In the genomic region with DNA sequence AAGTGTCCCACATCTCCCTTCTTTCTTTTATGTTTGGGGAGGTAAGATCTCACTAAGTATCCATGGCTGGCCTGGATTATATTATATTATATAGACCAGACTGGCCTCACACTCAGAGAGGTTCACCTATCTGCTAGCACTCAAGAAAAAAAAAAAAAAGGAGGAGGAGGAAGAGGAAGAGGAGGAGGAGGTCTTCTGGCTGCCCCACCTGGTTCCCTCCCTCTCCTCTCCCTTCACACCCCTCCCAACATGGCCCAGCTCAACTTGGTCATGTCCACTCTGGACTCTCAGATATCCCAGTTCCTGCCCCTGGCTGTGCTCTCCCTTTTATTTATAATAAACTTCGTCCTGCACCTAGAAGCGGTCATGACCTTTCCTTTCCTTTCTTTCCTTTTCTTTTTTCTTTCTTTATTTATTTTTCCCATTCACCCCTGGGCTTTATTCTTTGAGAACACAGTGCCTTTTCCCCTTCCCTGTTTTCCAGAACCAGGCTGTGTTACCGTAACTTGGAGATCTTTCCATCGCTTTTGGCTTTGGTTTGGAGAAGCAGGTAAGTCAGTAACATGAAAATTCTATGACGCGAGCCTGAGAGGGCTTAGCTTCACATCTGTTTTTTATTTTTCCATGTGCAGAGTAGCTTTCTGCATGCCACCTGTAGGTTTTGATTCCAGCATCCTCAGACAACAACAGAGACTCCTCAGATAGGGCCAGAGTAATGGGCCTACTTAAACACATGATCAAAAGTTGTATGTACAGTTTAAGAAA, we compare ENCODE assay signal across 9 mouse cellular contexts. TPM values are rescaled to one million over a fixed set of nuclear protein-coding genes. Genes with fewer than 3 reads are reported as not detected.
DNase-seq lines count a peak whose midpoint lies in the region; ATAC-seq and TF ChIP-seq lines count a peak whose summit lies in the region.
"Had no signal": no experiment of that assay in that cellular context is flagged by ENCODE, and none has a peak within 500 bp of the region (broad histone marks: within the 10 kb centered on the region; RNA-seq: fewer than 3 reads in every experiment).

A gene (plus strand): TSS at position 7 of the 765 bp plus-strand sequence.

- H3K9ac ChIP-seq in limb, embryonic 12.5 days (replicated peaks) = no peak within 1 kb of the TSS
- no peak within 1 kb of the TSS for H3K9ac ChIP-seq in stomach, embryonic 15.5 days

- no peak within 1 kb of the TSS for H3K4me3 ChIP-seq in thymus, adult 2 months (ENCODE audit: control insufficient read depth, insufficient read depth, low read length)
- no peak within 1 kb of the TSS for H3K4me3 ChIP-seq in embryonic fibroblast, embryonic 13.5 days (ENCODE audit: insufficient read depth, low read length)
- no peak within 1 kb of the TSS for H3K4me3 ChIP-seq in limb, embryonic 12.5 days (replicated peaks)
- no peak within 1 kb of the TSS for H3K4me3 ChIP-seq in stomach, embryonic 15.5 days (replicated peaks)
- H3K4me3 ChIP-seq: erythroblast, embryonic 14.5 days had no signal

- TF ChIP-seq POLR2A in thymus, adult 2 months (IDR thresholded peaks at IDR 0.05; ENCODE audit: control insufficient read depth, extremely low read depth, insufficient read depth, low read length, poor library complexity) = no peak
- TF ChIP-seq POLR2A in embryonic fibroblast, embryonic 13.5 days (IDR thresholded peaks at IDR 0.05; ENCODE audit: low read depth, low read length) = no peak

- no peaks in the 10 kb centered on the region for H3K9me3 ChIP-seq in limb, embryonic 12.5 days
- H3K9me3 ChIP-seq in stomach, embryonic 15.5 days = no peaks in the 10 kb centered on the region

- intact Hi-C loops in heart, postnatal 25 days (cut with DNase I) = loop anchor here (5.0 kb wide), 1 partner anchor 33 kb away; no protein-coding TSS in a partner anchor

- no peak within 1 kb of the TSS; the same call in 1 of the 2 replicates for H3K27ac ChIP-seq in thymus, adult 2 months (ENCODE audit: control insufficient read depth, insufficient read depth, low read length)
- no peak within 1 kb of the TSS for H3K27ac ChIP-seq in embryonic fibroblast, embryonic 13.5 days (ENCODE audit: insufficient read depth, low read length)
- H3K27ac ChIP-seq in limb, embryonic 12.5 days = no peak within 1 kb of the TSS
- H3K27ac ChIP-seq in stomach, embryonic 15.5 days = peak within 1 kb of the TSS; percentile 36

- no peak for TF ChIP-seq CTCF in thymus, adult 2 months (IDR thresholded peaks at IDR 0.05; ENCODE audit: borderline replicate concordance, control insufficient read depth, extremely low read depth, insufficient read depth, low read length, poor library complexity)
- TF ChIP-seq CTCF in embryonic fibroblast, embryonic 13.5 days (IDR thresholded peaks at IDR 0.05; ENCODE audit: borderline replicate concordance, insufficient read depth, low read length) = no peak

- no peaks in the 10 kb centered on the region for H3K36me3 ChIP-seq in thymus, adult 2 months (ENCODE audit: control insufficient read depth, insufficient read depth, low read length)
- H3K36me3 ChIP-seq in limb, embryonic 12.5 days = no peaks in the 10 kb centered on the region
- no peaks in the 10 kb centered on the region for H3K36me3 ChIP-seq in stomach, embryonic 15.5 days

- DNase-seq in thymus, adult 2 months = no peak
- DNase-seq in thymus, postnatal 4 days = no peak
- DNase-seq in heart, postnatal 25 days (ENCODE audit: low spot score) = no peak
- DNase-seq in cerebellum, adult 11 months = no peak
- DNase-seq in testis, postnatal 10 days (ENCODE audit: low spot score) = no peak

- 96% methylated on average over 6 of the region's 6 CpGs for WGBS in thymus, adult 2 months
- WGBS in limb, embryonic 12.5 days = 39% methylated on average over 6 of the region's 6 CpGs
- 75% methylated on average over 6 of the region's 6 CpGs for WGBS in stomach, embryonic 15.5 days

- no peak within 1 kb of the TSS for H3K4me2 ChIP-seq in limb, embryonic 12.5 days
- H3K4me2 ChIP-seq in stomach, embryonic 15.5 days = no peak within 1 kb of the TSS

- no peaks in the 10 kb centered on the region for H3K27me3 ChIP-seq in thymus, adult 2 months (ENCODE audit: control insufficient read depth, insufficient read depth, low read length)
- H3K27me3 ChIP-seq in limb, embryonic 12.5 days = no peaks in the 10 kb centered on the region
- H3K27me3 ChIP-seq in stomach, embryonic 15.5 days (replicated peaks) = no peaks in the 10 kb centered on the region

- no peak for ATAC-seq in limb, embryonic 12.5 days (ENCODE audit: insufficient number of reproducible peaks, insufficient read depth, low FRiP score, low TSS enrichment, low read depth)
- ATAC-seq in stomach, embryonic 15.5 days (ENCODE audit: insufficient read depth, low FRiP score, low read depth) = no peak

- peaks cover 2% of the 10 kb centered on the region; the same call in 1 of the 2 replicates for H3K4me1 ChIP-seq in thymus, adult 2 months (replicated peaks; ENCODE audit: control insufficient read depth, insufficient read depth, low read length)
- no peaks in the 10 kb centered on the region for H3K4me1 ChIP-seq in embryonic fibroblast, embryonic 13.5 days (ENCODE audit: control insufficient read depth, insufficient read depth, low read length)
- peaks cover 24% of the 10 kb centered on the region for H3K4me1 ChIP-seq in limb, embryonic 12.5 days (replicated peaks)
- H3K4me1 ChIP-seq in stomach, embryonic 15.5 days = peaks cover 20% of the 10 kb centered on the region; the same call in 1 of the 2 replicates

RNA-seq across cellular contexts. Expression of the gene that starts here (rescaled TPM):
- 38.2 and 38.8 TPM in 2 replicates for polyA plus RNA-seq in thymus, adult 2 months (2012; rRNA removed)
- 21.9 and 24.0 TPM in 2 replicates for polyA plus RNA-seq in embryonic fibroblast, embryonic 13.5 days (2011; ENCODE audit: insufficient read length, low read depth, missing spikeins)
- total RNA-seq in heart, postnatal 25 days (2021) = 10 to 100 TPM; 48.3 to 57.7 TPM
- 30.0 and 32.7 TPM in 2 replicates for polyA plus RNA-seq in limb, embryonic 12.5 days (2016; fragmentation: Nextera tagmentation; extraction: Ambion mirVana)
- 61.8 and 74.1 TPM in 2 replicates for polyA plus RNA-seq in stomach, embryonic 15.5 days (2015; fragmentation: Nextera tagmentation; extraction: Ambion mirVana)
